Mouse (Mus musculus) lung, postnatal 0 days (tissue): Measurements from ENCODE around the gene Mttp. TPM values are rescaled to one million over a fixed set of nuclear protein-coding genes. Genes with fewer than 3 reads are reported as not detected.
A peak's percentile ranks its signal among the peaks of the same experiment; 100 is the strongest.

Experiments
- ATAC-seq: fragments of 200-750 bp; cut with Nextera tagmentation; 2 replicates; pipeline ENCODE4 v1.8.0; 2017; ENCODE audit warnings: moderate library complexity
- DNase-seq: peaks from one replicate; pipeline ENCODE4 v3.0.0-alpha.2; 2016; ENCODE audit warnings: low spot score
- H3K27ac ChIP-seq: fragments of 300-500 bp; sonication (generic); 2 replicates; pipeline ENCODE4 v1.5.1; 2014; ENCODE audit warnings: antibody characterized with exemption, mild to moderate bottlenecking, low read length, mixed read lengths
- H3K27me3 ChIP-seq: fragments of 300-500 bp; sonication (generic); replicated peaks from 2 replicates; pipeline ENCODE4 v1.6.1; 2014; ENCODE audit warnings: low read length, mixed read lengths; ENCODE audit not compliant: insufficient read depth
- H3K36me3 ChIP-seq: fragments of 300-500 bp; sonication (generic); 2 replicates; pipeline ENCODE4 v1.6.1; 2014; ENCODE audit warnings: low read length, mixed read lengths; ENCODE audit not compliant: insufficient read depth
- H3K4me1 ChIP-seq: fragments of 300-500 bp; sonication (generic); 2 replicates; pipeline ENCODE4 v1.6.1; 2014; ENCODE audit warnings: antibody characterized with exemption, low read depth, low read length, mixed read lengths; ENCODE audit not compliant: insufficient read depth
- H3K4me2 ChIP-seq: fragments of 300-500 bp; sonication (generic); replicated peaks from 2 replicates; pipeline ENCODE4 v1.6.1; 2014; ENCODE audit warnings: low read depth, mild to moderate bottlenecking, low read length, moderate library complexity, mixed read lengths
- H3K4me3 ChIP-seq: fragments of 300-500 bp; sonication (generic); 2 replicates; pipeline ENCODE4 v1.5.1; 2014; ENCODE audit warnings: low read depth, low read length
- H3K9ac ChIP-seq: fragments of 300-500 bp; sonication (generic); replicated peaks from 2 replicates; pipeline ENCODE4 v1.6.1; 2014; ENCODE audit warnings: low read depth, mild to moderate bottlenecking
- H3K9me3 ChIP-seq: fragments of 300-500 bp; sonication (generic); 2 replicates; pipeline ENCODE4 v1.6.1; 2016; ENCODE audit warnings: low read length, mixed read lengths
- CTCF ChIP-seq: IDR thresholded peaks from 2 replicates; pipeline ENCODE4 v1.5.1; 2016; ENCODE audit warnings: antibody characterized with exemption, mild to moderate bottlenecking
- EP300 ChIP-seq: IDR thresholded peaks from 2 replicates; pipeline ENCODE4 v1.6.1; 2016; ENCODE audit warnings: antibody characterized with exemption, mild to moderate bottlenecking, control low read depth
- WGBS: fragments of 180-500 bp; shearing (Covaris S2); extraction: QIAGEN DNeasy Blood & Tissue Kit; methylation state at CpG from one replicate; pipeline ENCODE4 v1.1.7; 2014; 5-methylcytosine and 5-hydroxymethylcytosine counted together
- polyA plus RNA-seq: library from polyadenylated mRNA; unstranded; fragments of >200 nt; fragmentation: Nextera tagmentation; extraction: Ambion mirVana; gene quantifications from 2 replicates; pipeline ENCODE4 v1.2.1, GENCODE M21; 2015

Gene Mttp
- polyA plus RNA-seq, 1 experiment from 2014 or later = 5.5 TPM

- no peak for TF ChIP-seq CTCF
- TF ChIP-seq EP300 = no peak
- ATAC-seq = no peak; the same call in 1 of the 2 replicates
- 75% methylated on average over 19 of the region's 19 CpGs for WGBS
- peaks cover 3% of the 10 kb centered on the region; the same call in 1 of the 2 replicates for H3K4me1 ChIP-seq
- no peak for DNase-seq
- no peaks in the 10 kb centered on the region for H3K36me3 ChIP-seq
- no peaks in the 10 kb centered on the region for H3K9me3 ChIP-seq
- H3K9ac ChIP-seq = no peak overlapping the region
- H3K4me3 ChIP-seq = no peak overlapping the region
- H3K27me3 ChIP-seq = no peaks in the 10 kb centered on the region
- no peak overlapping the region for H3K4me2 ChIP-seq
- no peak overlapping the region for H3K27ac ChIP-seq
Measured at GRCm38 (mm10) chr3:138096263-138097028, 48.3 kb downstream of the Mttp start.

- Histone ChIP-seq H3K36me3 (no peaks in the 10 kb centered on the region), H3K4me1 (peaks cover 3% of the 10 kb centered on the region; the same call in 1 of the 2 replicates), H3K27me3 (no peaks in the 10 kb centered on the region), H3K9ac (no peak overlapping the region), H3K27ac (peak overlapping the region; percentile 47; the same call in 1 of the 2 replicates), H3K4me2 (no peak overlapping the region), H3K9me3 (no peaks in the 10 kb centered on the region), H3K4me3 (no peak overlapping the region)
- ATAC-seq (peak; percentile 72), DNase-seq (peak; percentile 77)
- 39% methylated on average over 10 of the region's 10 CpGs for WGBS
- no peak for TF ChIP-seq EP300
- TF ChIP-seq CTCF = no peak
Measured at GRCm38 (mm10) chr3:138095718-138096117, 49.0 kb downstream of the Mttp start.

DNA sequence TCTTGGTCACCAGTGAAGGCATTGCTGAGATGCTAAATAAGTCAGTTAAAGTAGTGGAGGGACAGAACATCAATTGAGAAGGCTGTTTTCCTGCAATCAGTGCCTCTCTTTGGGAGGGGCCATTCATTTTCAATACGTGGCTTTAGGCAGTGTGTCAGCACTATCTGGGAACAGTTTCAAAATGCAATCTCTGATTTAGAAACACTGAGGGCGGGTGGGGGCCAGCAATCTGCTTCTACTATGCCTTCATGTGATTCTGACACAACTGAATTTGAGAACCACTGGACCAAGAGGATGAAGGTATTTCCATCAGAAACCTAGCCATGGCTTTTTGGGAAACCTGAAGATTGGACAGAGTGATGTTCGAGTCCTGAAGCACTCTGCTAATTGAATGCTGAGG, 49.5 kb downstream of the Mttp start:
- Histone ChIP-seq H3K4me3 (no peak overlapping the region), H3K4me1 (peaks cover 3% of the 10 kb centered on the region; the same call in 1 of the 2 replicates), H3K4me2 (no peak overlapping the region), H3K9me3 (no peaks in the 10 kb centered on the region), H3K9ac (no peak overlapping the region), H3K36me3 (no peaks in the 10 kb centered on the region), H3K27ac (peak overlapping the region; percentile 47; the same call in 1 of the 2 replicates), H3K27me3 (no peaks in the 10 kb centered on the region)
- DNase-seq = peak; percentile 58
- TF ChIP-seq CTCF (no peak), EP300 (no peak)
- WGBS = 50% methylated on average over 3 of the region's 3 CpGs
- 0 out of 2 replicates have a peak, but pooled peaks have one; percentile 39 for ATAC-seq

DNA sequence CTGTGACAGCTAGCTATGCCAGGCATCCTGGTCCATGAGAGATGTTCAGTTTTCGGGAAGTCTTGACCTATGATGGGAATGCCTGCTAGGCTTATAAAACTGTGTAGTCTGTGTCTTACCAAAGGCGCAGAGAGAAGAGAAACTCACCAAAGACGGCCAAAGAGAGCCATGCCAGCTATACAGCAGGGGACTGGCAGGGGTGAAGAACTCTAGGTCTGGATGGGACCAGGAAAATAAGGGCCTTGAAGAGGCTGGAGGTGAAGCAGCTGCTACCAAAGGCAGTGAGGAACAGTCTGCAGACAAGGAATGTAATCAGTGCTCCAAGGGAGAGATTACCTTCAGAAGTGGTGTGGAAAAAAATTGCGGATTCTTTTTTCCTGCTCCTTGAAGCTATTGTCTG, 60.9 kb downstream of the Mttp start:
- H3K4me3 ChIP-seq = no peak overlapping the region
- no peak overlapping the region for H3K9ac ChIP-seq
- H3K9me3 ChIP-seq = no peaks in the 10 kb centered on the region
- no peak overlapping the region for H3K27ac ChIP-seq
- no peaks in the 10 kb centered on the region for H3K36me3 ChIP-seq
- DNase-seq (no peak), ATAC-seq (no peak)
- H3K4me1 ChIP-seq = no peaks in the 10 kb centered on the region
- H3K4me2 ChIP-seq = no peak overlapping the region
- 83% methylated on average over 4 of the region's 4 CpGs for WGBS
- H3K27me3 ChIP-seq = no peaks in the 10 kb centered on the region
- TF ChIP-seq CTCF (no peak), EP300 (no peak)

DNA sequence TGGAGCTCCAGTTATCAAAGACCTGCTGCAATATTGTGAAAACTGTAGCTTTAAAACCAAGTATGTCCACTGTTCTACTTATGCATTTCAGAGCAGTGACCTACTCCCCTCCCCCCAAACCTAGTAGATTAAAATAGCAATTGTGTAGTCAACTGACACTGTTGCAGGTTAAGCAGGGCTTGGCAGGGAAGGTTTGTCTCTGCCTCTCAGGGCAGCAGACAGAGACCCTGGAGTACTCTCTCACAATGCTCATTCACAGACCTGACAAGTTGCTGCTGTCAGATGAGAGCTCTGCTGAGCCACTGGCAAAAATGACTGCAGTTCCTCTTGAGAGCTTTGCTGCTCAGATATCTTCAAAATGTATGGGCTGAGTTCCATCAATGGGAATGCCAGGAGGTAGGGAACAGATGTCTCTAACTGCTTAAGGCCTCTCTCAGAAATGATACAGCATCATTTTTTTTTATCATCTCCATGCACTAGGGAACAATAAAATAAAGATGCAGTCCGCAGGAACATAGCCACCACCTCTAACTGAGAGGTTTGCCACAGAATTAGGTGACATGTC, 61.6 kb downstream of the Mttp start:
- DNase-seq = no peak
- WGBS = 88% methylated on average over 1 of the region's 1 CpGs
- no peaks in the 10 kb centered on the region for H3K27me3 ChIP-seq
- H3K27ac ChIP-seq = no peak overlapping the region
- H3K4me2 ChIP-seq = no peak overlapping the region
- no peaks in the 10 kb centered on the region for H3K4me1 ChIP-seq
- no peak for TF ChIP-seq EP300
- no peak for TF ChIP-seq CTCF
- no peak overlapping the region for H3K9ac ChIP-seq
- no peak for ATAC-seq
- no peaks in the 10 kb centered on the region for H3K36me3 ChIP-seq
- H3K4me3 ChIP-seq = no peak overlapping the region
- H3K9me3 ChIP-seq = no peaks in the 10 kb centered on the region

GRCm38 (mm10) chr3:138078701-138079100, 66.1 kb downstream of the Mttp start:
- no peak overlapping the region for H3K27ac ChIP-seq
- no peak for ATAC-seq

More at GRCm38 (mm10) chr3:138078701-138079100, 66.1 kb downstream of the Mttp start:
- TF ChIP-seq CTCF (no peak), EP300 (peak; percentile 18; the same call in 1 of the 2 replicates)
- WGBS = 47% methylated on average over 1 of the region's 1 CpGs
- H3K36me3 ChIP-seq = no peaks in the 10 kb centered on the region
- no peak overlapping the region for H3K9ac ChIP-seq
- H3K4me2 ChIP-seq = no peak overlapping the region
- no peaks in the 10 kb centered on the region for H3K9me3 ChIP-seq
- DNase-seq = peak; percentile 40
- no peaks in the 10 kb centered on the region for H3K27me3 ChIP-seq
- H3K4me3 ChIP-seq = no peak overlapping the region
- no peaks in the 10 kb centered on the region for H3K4me1 ChIP-seq
